ENCODE assay signal across 12 mouse cellular contexts in genomic region chr2:157520496-157520895, GRCm38 (mm10). TPM values are rescaled to one million over a fixed set of nuclear protein-coding genes. Genes with fewer than 3 reads are reported as not detected.
DNase-seq lines count a peak whose midpoint lies in the region; ATAC-seq and TF ChIP-seq lines count a peak whose summit lies in the region.
"Had no signal": no experiment of that assay in that cellular context is flagged by ENCODE, and none has a peak within 500 bp of the region (broad histone marks: within the 10 kb centered on the region; RNA-seq: fewer than 3 reads in every experiment).

No protein-coding gene starts in this region.

- H3K4me1 ChIP-seq in brown adipose tissue, adult 24 weeks (ENCODE audit: control insufficient read depth, insufficient read depth, insufficient read length, low read length) = 0 out of 2 replicates have a peak, but pooled peaks cover 6% of the 10 kb centered on the region
- peaks cover 54% of the 10 kb centered on the region for H3K4me1 ChIP-seq in hindbrain, embryonic 13.5 days (replicated peaks)
- H3K4me1 ChIP-seq in neural tube, embryonic 15.5 days = peaks cover 33% of the 10 kb centered on the region

- 0 out of 2 replicates have a peak, but pooled peaks have one; percentile 55 for ATAC-seq in hindbrain, embryonic 13.5 days (ENCODE audit: low FRiP score)
- peak; percentile 71; the same call in 1 of the 2 replicates for ATAC-seq in neural tube, embryonic 15.5 days (ENCODE audit: low FRiP score)
- ATAC-seq: intestine, postnatal 0 days had no signal

- 17% methylated on average over 5 of the region's 5 CpGs for WGBS in hindbrain, embryonic 13.5 days
- 15% methylated on average over 5 of the region's 5 CpGs for WGBS in neural tube, embryonic 15.5 days

- no peak overlapping the region for H3K4me3 ChIP-seq in layer of hippocampus, adult 2 months
- no peak overlapping the region for H3K4me3 ChIP-seq in brown adipose tissue, adult 24 weeks (ENCODE audit: insufficient read depth, low read depth, low read length)
- H3K4me3 ChIP-seq in hindbrain, embryonic 13.5 days = no peak overlapping the region
- no peak overlapping the region for H3K4me3 ChIP-seq in neural tube, embryonic 15.5 days (replicated peaks)
- H3K4me3 ChIP-seq: erythroblast, embryonic 14.5 days; heart, adult 2 months had no signal

- no peak overlapping the region for H3K9ac ChIP-seq in hindbrain, embryonic 13.5 days
- H3K9ac ChIP-seq in neural tube, embryonic 15.5 days (replicated peaks) = no peak overlapping the region

- peak overlapping the region; percentile 48; the same call in 1 of the 2 replicates for H3K27ac ChIP-seq in layer of hippocampus, adult 2 months
- H3K27ac ChIP-seq in brown adipose tissue, adult 24 weeks (replicated peaks; ENCODE audit: low read depth, low read length) = peak overlapping the region; percentile 38; the same call in 1 of the 2 replicates
- peak overlapping the region; percentile 84 for H3K27ac ChIP-seq in hindbrain, embryonic 13.5 days
- peak overlapping the region; percentile 68 for H3K27ac ChIP-seq in neural tube, embryonic 15.5 days (replicated peaks)
- H3K27ac ChIP-seq: heart, adult 2 months had no signal

- H3K27me3 ChIP-seq in hindbrain, embryonic 13.5 days = no peaks in the 10 kb centered on the region
- H3K27me3 ChIP-seq in neural tube, embryonic 15.5 days (replicated peaks) = no peaks in the 10 kb centered on the region

- TF ChIP-seq CTCF in layer of hippocampus, adult 2 months (conservative IDR thresholded peaks at IDR 0.05) = no peak

- no peaks in the 10 kb centered on the region for H3K36me3 ChIP-seq in hindbrain, embryonic 13.5 days
- H3K36me3 ChIP-seq in neural tube, embryonic 15.5 days = no peaks in the 10 kb centered on the region

- H3K9me3 ChIP-seq in hindbrain, embryonic 13.5 days = no peaks in the 10 kb centered on the region
- H3K9me3 ChIP-seq in neural tube, embryonic 15.5 days (replicated peaks) = no peaks in the 10 kb centered on the region

- no peak overlapping the region for H3K4me2 ChIP-seq in hindbrain, embryonic 13.5 days
- H3K4me2 ChIP-seq in neural tube, embryonic 15.5 days = no peak overlapping the region

- DNase-seq in layer of hippocampus, adult 2 months (ENCODE audit: low spot score in 2 of 2) = peak; percentile 40 to 64
- DNase-seq in layer of hippocampus, postnatal 36 days = no peak
- no peak for DNase-seq in spleen, adult 12 weeks (ENCODE audit: low spot score)
- no peak for DNase-seq in cerebellum, postnatal 4 days (ENCODE audit: low spot score in 2 of 2)
- DNase-seq in gastrocnemius, postnatal 10 days = no peak
- DNase-seq: heart, adult 2 months; lung, postnatal 10 days had no signal

RNA-seq across cellular contexts. Expression of gene Nnat, which starts 39.4 kb away (rescaled TPM):
- total RNA-seq in layer of hippocampus, adult 2 months (2021) = 100 to 1,000 TPM; 437 to 558 TPM
- total RNA-seq in layer of hippocampus, postnatal 36 days (2021) = 100 to 1,000 TPM; 539 to 601 TPM
- 143 and 188 TPM in 2 replicates for polyA plus RNA-seq in brown adipose tissue, adult 24 weeks (2012; ENCODE audit: insufficient read depth, insufficient read length, missing spikeins)
- polyA plus RNA-seq in hindbrain, embryonic 13.5 days (2015; fragmentation: Nextera tagmentation; extraction: Ambion mirVana) = 6,024 and 6,534 TPM in 2 replicates
- polyA plus RNA-seq in neural tube, embryonic 15.5 days (2015; fragmentation: Nextera tagmentation; extraction: Ambion mirVana) = 3,438 and 4,597 TPM in 2 replicates
- total RNA-seq in gastrocnemius, postnatal 10 days (2021) = 10 to 100 TPM; 11.3 to 14.3 TPM

RNA-seq across cellular contexts. Expression of gene Blcap, which starts 50.6 kb away (rescaled TPM):
- 100 to 1,000 TPM; 131 to 139 TPM for total RNA-seq in layer of hippocampus, adult 2 months (2021)
- total RNA-seq in layer of hippocampus, postnatal 36 days (2021) = 100 to 1,000 TPM; 117 to 137 TPM
- 71.0 and 74.7 TPM in 2 replicates for polyA plus RNA-seq in brown adipose tissue, adult 24 weeks (2012; ENCODE audit: insufficient read depth, insufficient read length, missing spikeins)
- polyA plus RNA-seq in hindbrain, embryonic 13.5 days (2015; fragmentation: Nextera tagmentation; extraction: Ambion mirVana) = 219 and 232 TPM in 2 replicates
- 201 and 225 TPM in 2 replicates for polyA plus RNA-seq in neural tube, embryonic 15.5 days (2015; fragmentation: Nextera tagmentation; extraction: Ambion mirVana)
- 10 to 100 TPM; 25.9 to 34.6 TPM for total RNA-seq in gastrocnemius, postnatal 10 days (2021)

Comparison
In these comparisons a context has a peak if more than half of its experiments do, and no peak if none do; other contexts are left out.
1. DNase-seq: peak in layer of hippocampus, adult 2 months (2 of 2); none in layer of hippocampus, postnatal 36 days (0 of 2), spleen, adult 12 weeks (single experiment), cerebellum, postnatal 4 days (0 of 2) and gastrocnemius, postnatal 10 days (single experiment).
2. RNA of gene Nnat, which starts 39.4 kb away (total RNA-seq): 539 to 601 TPM in layer of hippocampus, postnatal 36 days and 437 to 558 TPM in layer of hippocampus, adult 2 months; 11.3 to 14.3 TPM in gastrocnemius, postnatal 10 days; every median in the first group is over 10 times any median in the second.
3. Peak in every context shown above with its lines, with median percentiles within 50 percentile points of each other: H3K27ac ChIP-seq.